Comparison of ENCODE assay signal across 9 mouse cellular contexts in genomic region chr7:133032589-133033203, GRCm38 (mm10).
DNase-seq lines count a peak whose midpoint lies in the region; ATAC-seq and TF ChIP-seq lines count a peak whose summit lies in the region.
"Had no signal": no experiment of that assay in that cellular context is flagged by ENCODE, and none has a peak within 500 bp of the region (broad histone marks: within the 10 kb centered on the region; RNA-seq: fewer than 3 reads in every experiment).

No protein-coding gene starts in this region.

- peak; percentile 17 for DNase-seq in thymus, adult 2 months
- no peak for DNase-seq in thymus, postnatal 36 days
- peak; percentile 69 for DNase-seq in cerebellum, adult 9-11 months
- peak; percentile 43 to 47 for DNase-seq in frontal cortex, postnatal 25 days (ENCODE audit: low spot score in 2 of 2)
- DNase-seq in left cerebral cortex, postnatal 36 days (ENCODE audit: low spot score in 2 of 2): peak; percentile 46 to 61
- DNase-seq in midbrain, embryonic 10.5 days (ENCODE audit: low spot score): peak; percentile 65

- peak; percentile 35; the same call in 1 of the 2 replicates for TF ChIP-seq CTCF in thymus, adult 2 months (IDR thresholded peaks at IDR 0.05; ENCODE audit: borderline replicate concordance, control insufficient read depth, extremely low read depth, insufficient read depth, low read length, poor library complexity)

- WGBS in thymus, adult 2 months: 62% methylated on average over 9 of the region's 9 CpGs
- 47% methylated on average over 9 of the region's 9 CpGs for WGBS in hindbrain, embryonic 16.5 days
- WGBS in midbrain, embryonic 10.5 days: 52% methylated on average over 9 of the region's 9 CpGs
- WGBS in stomach, embryonic 14.5 days: 48% methylated on average over 9 of the region's 9 CpGs

- intact Hi-C loops in left cerebral cortex, postnatal 36 days (cut with DNase I): loop anchor here (5.0 kb wide), 5 partner anchors 90 to 605 kb away; partner anchors contain the start of genes Ctbp2, Edrf1 and Fgfr2

- H3K27ac ChIP-seq in thymus, adult 2 months (ENCODE audit: control insufficient read depth, insufficient read depth, low read length): no peak overlapping the region
- H3K27ac ChIP-seq in hindbrain, embryonic 16.5 days (ENCODE audit: low read depth, low read length): no peak overlapping the region
- H3K27ac ChIP-seq in midbrain, embryonic 10.5 days (replicated peaks): peak overlapping the region; percentile 70
- H3K27ac ChIP-seq in stomach, embryonic 14.5 days (ENCODE audit: low read length): no peak overlapping the region

- no peak for TF ChIP-seq POLR2A in thymus, adult 2 months (IDR thresholded peaks at IDR 0.05; ENCODE audit: control insufficient read depth, extremely low read depth, insufficient read depth, low read length, poor library complexity)

- H3K4me3 ChIP-seq in thymus, adult 2 months (ENCODE audit: control insufficient read depth, insufficient read depth, low read length): no peak overlapping the region
- H3K4me3 ChIP-seq in hindbrain, embryonic 16.5 days (ENCODE audit: low read length): no peak overlapping the region
- no peak overlapping the region for H3K4me3 ChIP-seq in midbrain, embryonic 10.5 days
- H3K4me3 ChIP-seq in stomach, embryonic 14.5 days (ENCODE audit: low read depth, low read length): no peak overlapping the region
- H3K4me3 ChIP-seq: erythroblast, embryonic 14.5 days had no signal

- no peaks in the 10 kb centered on the region for H3K27me3 ChIP-seq in thymus, adult 2 months (ENCODE audit: control insufficient read depth, insufficient read depth, low read length)
- no peaks in the 10 kb centered on the region for H3K27me3 ChIP-seq in hindbrain, embryonic 16.5 days (replicated peaks; ENCODE audit: control insufficient read depth, insufficient read depth, low read length)
- H3K27me3 ChIP-seq in midbrain, embryonic 10.5 days (ENCODE audit: low read depth, poor library complexity, severe bottlenecking): no peaks in the 10 kb centered on the region
- no peaks in the 10 kb centered on the region for H3K27me3 ChIP-seq in stomach, embryonic 14.5 days (ENCODE audit: control insufficient read depth, insufficient read depth, low read length)

- H3K36me3 ChIP-seq in thymus, adult 2 months (ENCODE audit: control insufficient read depth, insufficient read depth, low read length): no peaks in the 10 kb centered on the region
- H3K36me3 ChIP-seq in hindbrain, embryonic 16.5 days (ENCODE audit: control insufficient read depth, insufficient read depth, low read length): no peaks in the 10 kb centered on the region
- 0 out of 2 replicates have a peak, but pooled peaks cover 6% of the 10 kb centered on the region for H3K36me3 ChIP-seq in midbrain, embryonic 10.5 days
- no peaks in the 10 kb centered on the region; the same call in 1 of the 2 replicates for H3K36me3 ChIP-seq in stomach, embryonic 14.5 days (ENCODE audit: control insufficient read depth, insufficient read depth, low read length)

- no peaks in the 10 kb centered on the region for H3K4me1 ChIP-seq in thymus, adult 2 months (replicated peaks; ENCODE audit: control insufficient read depth, insufficient read depth, low read length)
- peaks cover 13% of the 10 kb centered on the region for H3K4me1 ChIP-seq in hindbrain, embryonic 16.5 days (ENCODE audit: control insufficient read depth, insufficient read depth, low read depth, low read length)
- H3K4me1 ChIP-seq in midbrain, embryonic 10.5 days: peaks cover 63% of the 10 kb centered on the region
- peaks cover 36% of the 10 kb centered on the region for H3K4me1 ChIP-seq in stomach, embryonic 14.5 days (ENCODE audit: control insufficient read depth, insufficient read depth, low read length)

- no peaks in the 10 kb centered on the region for H3K9me3 ChIP-seq in hindbrain, embryonic 16.5 days (ENCODE audit: control insufficient read depth, low read length)
- no peaks in the 10 kb centered on the region for H3K9me3 ChIP-seq in midbrain, embryonic 10.5 days (replicated peaks)
- H3K9me3 ChIP-seq in stomach, embryonic 14.5 days (ENCODE audit: control insufficient read depth, low read depth, low read length): no peaks in the 10 kb centered on the region

- ATAC-seq in hindbrain, embryonic 16.5 days: peak; percentile 76
- ATAC-seq in stomach, embryonic 14.5 days (ENCODE audit: insufficient number of reproducible peaks, insufficient read depth, low FRiP score, low read depth): peak; percentile 21; the same call in 1 of the 2 replicates

- no peak overlapping the region for H3K9ac ChIP-seq in hindbrain, embryonic 16.5 days (ENCODE audit: low read depth, low read length)
- H3K9ac ChIP-seq in stomach, embryonic 14.5 days (replicated peaks; ENCODE audit: low read depth, low read length): no peak overlapping the region

- no peak overlapping the region for H3K4me2 ChIP-seq in hindbrain, embryonic 16.5 days (ENCODE audit: low read length)
- no peak overlapping the region for H3K4me2 ChIP-seq in stomach, embryonic 14.5 days (replicated peaks; ENCODE audit: low read depth, low read length)

Comparison
In these comparisons a context has a peak if more than half of its experiments do, and no peak if none do; other contexts are left out.
1. DNase-seq: peak in thymus, adult 2 months (single experiment), cerebellum, adult 9-11 months (single experiment), frontal cortex, postnatal 25 days (2 of 2), left cerebral cortex, postnatal 36 days (2 of 2) and midbrain, embryonic 10.5 days (single experiment); none in thymus, postnatal 36 days (0 of 2).